ENCODE assay signal across 8 mouse cellular contexts in genomic region chr4:130360238-130360590, GRCm38 (mm10). TPM values are rescaled to one million over a fixed set of nuclear protein-coding genes. Genes with fewer than 3 reads are reported as not detected.
DNase-seq lines count a peak whose midpoint lies in the region; ATAC-seq and TF ChIP-seq lines count a peak whose summit lies in the region.

No protein-coding gene starts in this region.

- H3K4me3 ChIP-seq in lung, postnatal 0 days (ENCODE audit: low read depth, low read length) = peak overlapping the region; percentile 94
- H3K4me3 ChIP-seq in embryonic fibroblast, embryonic 13.5 days (ENCODE audit: insufficient read depth, low read length) = peak overlapping the region; percentile 91
- H3K4me3 ChIP-seq in limb, embryonic 10.5 days = peak overlapping the region; percentile 70

- no peak for TF ChIP-seq CTCF in lung, postnatal 0 days (IDR thresholded peaks at IDR 0.05)
- TF ChIP-seq CTCF in embryonic fibroblast, embryonic 13.5 days (IDR thresholded peaks at IDR 0.05; ENCODE audit: borderline replicate concordance, insufficient read depth, low read length) = no peak

- no peak for TF ChIP-seq EP300 in lung, postnatal 0 days (IDR thresholded peaks at IDR 0.05)

- no peak for TF ChIP-seq POLR2A in embryonic fibroblast, embryonic 13.5 days (IDR thresholded peaks at IDR 0.05; ENCODE audit: low read depth, low read length)

- no peak for DNase-seq in lung, postnatal 0 days (ENCODE audit: low spot score)
- no peak for DNase-seq in lung, postnatal 10 days
- no peak for DNase-seq in limb, embryonic 10.5 days (ENCODE audit: low spot score)
- DNase-seq in adipocyte (ENCODE audit: low spot score) = no peak
- no peak for DNase-seq in cerebellum, adult 18-20 months

- peak; percentile 10; the same call in 1 of the 2 replicates for ATAC-seq in lung, postnatal 0 days
- peak; percentile 1; the same call in 1 of the 2 replicates for ATAC-seq in neutrophil, adult 5-6 weeks (ENCODE audit: extremely low read depth, insufficient number of reproducible peaks, low FRiP score, poor library complexity, severe bottlenecking)
- no peak; the same call in 1 of the 2 replicates for ATAC-seq in erythroid progenitor cell, adult 5-6 weeks (replicated peaks; ENCODE audit: low FRiP score, poor library complexity, severe bottlenecking)

- H3K4me1 ChIP-seq in lung, postnatal 0 days (ENCODE audit: insufficient read depth, low read depth, low read length) = peaks cover 5% of the 10 kb centered on the region; the same call in 1 of the 2 replicates
- peaks cover 5% of the 10 kb centered on the region for H3K4me1 ChIP-seq in embryonic fibroblast, embryonic 13.5 days (ENCODE audit: control insufficient read depth, insufficient read depth, low read length)
- peaks cover 21% of the 10 kb centered on the region for H3K4me1 ChIP-seq in limb, embryonic 10.5 days

- peaks cover 13% of the 10 kb centered on the region; the same call in 1 of the 2 replicates for H3K36me3 ChIP-seq in lung, postnatal 0 days (ENCODE audit: insufficient read depth, low read length)
- peaks cover 53% of the 10 kb centered on the region for H3K36me3 ChIP-seq in limb, embryonic 10.5 days

- peak overlapping the region; percentile 89 for H3K9ac ChIP-seq in lung, postnatal 0 days (replicated peaks; ENCODE audit: low read depth)

- H3K9me3 ChIP-seq in lung, postnatal 0 days (ENCODE audit: low read length) = no peaks in the 10 kb centered on the region
- no peaks in the 10 kb centered on the region for H3K9me3 ChIP-seq in limb, embryonic 10.5 days (replicated peaks)

- 2% methylated on average over 19 of the region's 19 CpGs for WGBS in lung, postnatal 0 days
- WGBS in limb, embryonic 10.5 days = 0% methylated on average over 19 of the region's 19 CpGs

- H3K4me2 ChIP-seq in lung, postnatal 0 days (replicated peaks; ENCODE audit: low read depth, low read length) = peak overlapping the region; percentile 64

- H3K27me3 ChIP-seq in lung, postnatal 0 days (replicated peaks; ENCODE audit: insufficient read depth, low read length) = no peaks in the 10 kb centered on the region
- no peaks in the 10 kb centered on the region for H3K27me3 ChIP-seq in limb, embryonic 10.5 days (ENCODE audit: low read depth, poor library complexity, severe bottlenecking)

- peak overlapping the region; percentile 71 for H3K27ac ChIP-seq in lung, postnatal 0 days (ENCODE audit: low read length)
- H3K27ac ChIP-seq in embryonic fibroblast, embryonic 13.5 days (ENCODE audit: insufficient read depth, low read length) = 0 out of 2 replicates have a peak overlapping the region, but pooled peaks have one; percentile 14
- peak overlapping the region; percentile 85 for H3K27ac ChIP-seq in limb, embryonic 10.5 days

RNA-seq across cellular contexts. Expression of gene Snrnp40, which starts 0.3 kb away (rescaled TPM):
- 52.9 and 54.7 TPM in 2 replicates for polyA plus RNA-seq in lung, postnatal 0 days (2015; fragmentation: Nextera tagmentation; extraction: Ambion mirVana)
- 40.4 and 41.3 TPM in 2 replicates for polyA plus RNA-seq in embryonic fibroblast, embryonic 13.5 days (2011; ENCODE audit: insufficient read length, low read depth, missing spikeins)
- polyA plus RNA-seq in limb, embryonic 10.5 days (2016; fragmentation: Nextera tagmentation; extraction: Ambion mirVana) = 254 and 257 TPM in 2 replicates
- 37.9 and 45.6 TPM in 2 replicates for total RNA-seq in neutrophil, adult 5-6 weeks (2017)
- total RNA-seq in erythroid progenitor cell, adult 5-6 weeks (2015; ENCODE audit: low replicate concordance) = 35.0 and 69.6 TPM in 2 replicates
- 25.1 and 58.9 TPM in 2 replicates for total RNA-seq in erythroid progenitor cell, adult 5-6 weeks (2017; ENCODE audit: low replicate concordance)

RNA-seq across cellular contexts. Expression of gene Zcchc17, which starts 0.5 kb away (rescaled TPM):
- 48.2 and 54.1 TPM in 2 replicates for polyA plus RNA-seq in lung, postnatal 0 days (2015; fragmentation: Nextera tagmentation; extraction: Ambion mirVana)
- 28.2 and 33.9 TPM in 2 replicates for polyA plus RNA-seq in embryonic fibroblast, embryonic 13.5 days (2011; ENCODE audit: insufficient read length, low read depth, missing spikeins)
- polyA plus RNA-seq in limb, embryonic 10.5 days (2016; fragmentation: Nextera tagmentation; extraction: Ambion mirVana) = 72.9 and 73.5 TPM in 2 replicates
- total RNA-seq in neutrophil, adult 5-6 weeks (2017) = 50.0 and 67.0 TPM in 2 replicates
- total RNA-seq in erythroid progenitor cell, adult 5-6 weeks (2015; ENCODE audit: low replicate concordance) = 15.5 and 19.1 TPM in 2 replicates
- 30.3 and 54.2 TPM in 2 replicates for total RNA-seq in erythroid progenitor cell, adult 5-6 weeks (2017; ENCODE audit: low replicate concordance)

RNA-seq across cellular contexts. Expression of gene Gm10570, which starts 51.7 kb away (rescaled TPM):
- 0.25 and 0.50 TPM in 2 replicates for polyA plus RNA-seq in lung, postnatal 0 days (2015; fragmentation: Nextera tagmentation; extraction: Ambion mirVana)
- not detected in 2 replicates for polyA plus RNA-seq in embryonic fibroblast, embryonic 13.5 days (2011; ENCODE audit: insufficient read length, low read depth, missing spikeins)
- polyA plus RNA-seq in limb, embryonic 10.5 days (2016; fragmentation: Nextera tagmentation; extraction: Ambion mirVana) = not detected in 2 replicates
- total RNA-seq in neutrophil, adult 5-6 weeks (2017) = not detected in 2 replicates
- total RNA-seq in erythroid progenitor cell, adult 5-6 weeks (2015; ENCODE audit: low replicate concordance) = not detected in 2 replicates
- not detected in 2 replicates for total RNA-seq in erythroid progenitor cell, adult 5-6 weeks (2017; ENCODE audit: low replicate concordance)

RNA-seq across cellular contexts. Expression of gene Fabp3, which starts 51.8 kb away (rescaled TPM):
- 88.3 and 112 TPM in 2 replicates for polyA plus RNA-seq in lung, postnatal 0 days (2015; fragmentation: Nextera tagmentation; extraction: Ambion mirVana)
- polyA plus RNA-seq in embryonic fibroblast, embryonic 13.5 days (2011; ENCODE audit: insufficient read length, low read depth, missing spikeins) = 13.5 and 25.5 TPM in 2 replicates
- polyA plus RNA-seq in limb, embryonic 10.5 days (2016; fragmentation: Nextera tagmentation; extraction: Ambion mirVana) = 2.2 and 3.0 TPM in 2 replicates
- not detected in 2 replicates for total RNA-seq in neutrophil, adult 5-6 weeks (2017)
- not detected in 2 replicates for total RNA-seq in erythroid progenitor cell, adult 5-6 weeks (2015; ENCODE audit: low replicate concordance)
- total RNA-seq in erythroid progenitor cell, adult 5-6 weeks (2017; ENCODE audit: low replicate concordance) = not detected in 2 replicates

Comparison
In these comparisons a context has a peak if more than half of its experiments do, and no peak if none do; other contexts are left out.
1. H3K27ac ChIP-seq: peak in every context shown above with its lines; median percentile 85 in limb, embryonic 10.5 days; 71 in lung, postnatal 0 days; 14 in embryonic fibroblast, embryonic 13.5 days.